ENCODE assay signal across 37 mouse cellular contexts in the genomic region with DNA sequence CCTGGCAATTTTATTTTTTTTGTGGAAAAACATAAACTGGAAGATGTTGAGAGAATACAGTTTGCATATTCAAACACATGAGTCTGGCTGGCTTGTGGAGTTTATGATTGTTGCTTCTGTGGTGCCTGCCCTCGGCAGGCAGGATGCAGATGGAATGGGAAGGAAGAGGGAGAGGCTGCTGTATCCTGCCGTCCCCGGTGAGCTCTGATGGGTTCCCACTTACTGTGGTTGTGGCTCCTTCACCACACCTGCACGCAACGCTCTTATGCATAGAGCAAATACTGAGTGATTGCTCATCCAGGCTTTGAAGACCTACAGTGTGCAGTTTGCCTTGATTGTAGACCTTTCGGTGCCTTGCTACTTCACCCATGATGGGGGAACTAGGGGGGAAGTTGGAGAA. TPM values are rescaled to one million over a fixed set of nuclear protein-coding genes. Genes with fewer than 3 reads are reported as not detected.
"Had no signal": no experiment of that assay in that cellular context is flagged by ENCODE, and none has a peak within 500 bp of the region (broad histone marks: within the 10 kb centered on the region; RNA-seq: fewer than 3 reads in every experiment).

No protein-coding gene starts in this region.

- ATAC-seq: liver, embryonic 12.5 days; liver, postnatal 0 days; lung, postnatal 0 days; midbrain, embryonic 13.5 days; midbrain, embryonic 15.5 days; midbrain, embryonic 16.5 days had no signal

- H3K27me3 ChIP-seq: limb, embryonic 15.5 days; lung, embryonic 15.5 days; midbrain, embryonic 15.5 days; neural tube, embryonic 12.5 days had no signal

- DNase-seq: left cerebral cortex, postnatal 4 days; liver; liver, embryonic 13.5 days; liver, postnatal 0 days; lung, adult 18-20 months; lung, adult 2 months; lung, embryonic 14.5 days; lung, postnatal 14 days; lung, postnatal 36 days; lung, postnatal 4 days; midbrain, embryonic 14.5 days had no signal

- H3K4me1 ChIP-seq: limb, embryonic 12.5 days; limb, embryonic 13.5 days; limb, embryonic 15.5 days; lung, embryonic 15.5 days; neural tube, embryonic 12.5 days had no signal

- H3K27ac ChIP-seq: limb, embryonic 10.5 days; limb, embryonic 12.5 days; limb, embryonic 13.5 days; limb, embryonic 15.5 days; liver, embryonic 12.5 days; liver, embryonic 13.5 days; liver, embryonic 14.5 days; liver, embryonic 15.5 days; lung, embryonic 15.5 days; macrophage; midbrain, embryonic 10.5 days; midbrain, embryonic 12.5 days; midbrain, embryonic 13.5 days; midbrain, embryonic 15.5 days; neural tube, embryonic 12.5 days had no signal

- H3K9me3 ChIP-seq: limb, embryonic 10.5 days; limb, embryonic 15.5 days; liver, embryonic 13.5 days; liver, embryonic 15.5 days; lung, embryonic 15.5 days; midbrain, embryonic 15.5 days had no signal

- H3K9ac ChIP-seq: limb, embryonic 12.5 days; limb, embryonic 13.5 days; limb, embryonic 15.5 days; liver, embryonic 12.5 days; liver, embryonic 13.5 days; liver, embryonic 14.5 days; liver, embryonic 15.5 days; liver, postnatal 0 days; lung, embryonic 14.5 days; lung, embryonic 15.5 days; midbrain, embryonic 12.5 days; midbrain, embryonic 13.5 days; midbrain, embryonic 15.5 days; neural tube, embryonic 12.5 days had no signal

- H3K4me3 ChIP-seq: limb, embryonic 10.5 days; limb, embryonic 12.5 days; limb, embryonic 13.5 days; limb, embryonic 15.5 days; liver, embryonic 12.5 days; liver, embryonic 13.5 days; liver, embryonic 15.5 days; lung, embryonic 15.5 days; megakaryocyte, embryonic 14.5 days; midbrain, embryonic 10.5 days; midbrain, embryonic 12.5 days; midbrain, embryonic 13.5 days; midbrain, embryonic 15.5 days; myocyte; neural tube, embryonic 12.5 days had no signal

- H3K4me2 ChIP-seq: limb, embryonic 12.5 days; limb, embryonic 13.5 days; limb, embryonic 15.5 days; liver, embryonic 11.5 days; liver, embryonic 12.5 days; liver, embryonic 13.5 days; liver, embryonic 15.5 days; lung, embryonic 14.5 days; lung, embryonic 15.5 days; midbrain, embryonic 11.5 days; midbrain, embryonic 12.5 days; midbrain, embryonic 13.5 days; midbrain, embryonic 15.5 days; neural tube, embryonic 12.5 days had no signal

RNA-seq across cellular contexts. Expression of a gene that starts 12.3 kb away (rescaled TPM):
- total RNA-seq: liver, adult 2 months; megakaryocyte progenitor cell, adult 5-6 weeks; megakaryocyte, adult 5-6 weeks; megakaryocyte-erythroid progenitor cell, adult 5-6 weeks; monocyte, adult 5-6 weeks had no signal
- polyA plus RNA-seq: limb, embryonic 11.5 days; liver, adult 2 months; liver, embryonic 11.5 days; liver, embryonic 12.5 days; liver, embryonic 13.5 days; liver, postnatal 0 days; lung, embryonic 14.5 days; macrophage had no signal

RNA-seq across cellular contexts. Expression of a gene that starts 58.1 kb away (rescaled TPM):
- total RNA-seq: megakaryocyte progenitor cell, adult 5-6 weeks; megakaryocyte, adult 5-6 weeks; megakaryocyte-erythroid progenitor cell, adult 5-6 weeks; monocyte, adult 5-6 weeks had no signal
- polyA plus RNA-seq: macrophage, myocyte had no signal
